Mouse (Mus musculus): ENCODE data around the gene Mylk3. TPM values are rescaled to one million over a fixed set of nuclear protein-coding genes. Genes with fewer than 3 reads are reported as not detected.

Gene Mylk3
- polyA plus RNA-seq, 1 experiment, result 40.7 TPM

DNA sequence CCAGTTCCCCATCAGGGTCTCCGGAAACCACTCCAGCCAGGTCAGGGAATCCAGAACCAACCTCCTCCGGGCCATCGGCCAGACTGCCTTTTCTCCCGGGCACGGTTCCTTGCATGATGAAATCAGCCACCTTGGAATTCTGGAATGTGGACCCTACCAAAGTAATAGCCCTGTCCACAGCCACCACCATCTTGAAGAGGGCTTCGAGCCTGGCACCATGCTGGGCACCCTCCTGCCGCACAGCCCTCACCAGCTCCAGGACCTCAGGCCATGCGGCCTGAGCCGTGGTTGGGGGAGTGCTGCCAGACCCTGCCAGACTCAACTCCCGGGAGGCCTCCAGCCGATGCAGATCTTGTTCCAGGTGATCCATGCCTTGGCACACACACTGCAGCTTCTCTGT is 21.5 kb downstream of the Mylk3 start:
- no peak for TF ChIP-seq GATA1 (IDR thresholded peaks at IDR 0.05; ENCODE audit: low read length)

DNA sequence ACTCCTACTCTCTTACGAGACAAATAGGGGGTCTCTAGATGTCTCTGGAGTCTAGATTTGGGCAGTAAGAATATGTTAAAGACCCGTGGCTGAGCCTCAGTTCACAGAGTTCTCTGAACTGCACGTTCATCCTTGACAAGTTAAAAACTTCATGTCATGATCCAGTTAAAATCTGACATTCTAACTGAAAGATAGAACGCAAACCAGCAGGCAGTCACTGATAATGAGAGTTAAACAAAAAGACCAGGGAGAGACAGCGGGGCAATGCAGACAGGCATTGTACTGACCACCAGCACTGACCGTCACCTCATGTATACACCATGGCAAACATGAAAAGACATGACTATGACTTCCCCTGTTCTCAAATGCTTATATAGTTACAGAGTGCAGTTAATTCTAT is 22.7 kb downstream of the Mylk3 start:
- TF ChIP-seq GATA1 (IDR thresholded peaks at IDR 0.05; ENCODE audit: low read length), result peak; percentile 45

DNA sequence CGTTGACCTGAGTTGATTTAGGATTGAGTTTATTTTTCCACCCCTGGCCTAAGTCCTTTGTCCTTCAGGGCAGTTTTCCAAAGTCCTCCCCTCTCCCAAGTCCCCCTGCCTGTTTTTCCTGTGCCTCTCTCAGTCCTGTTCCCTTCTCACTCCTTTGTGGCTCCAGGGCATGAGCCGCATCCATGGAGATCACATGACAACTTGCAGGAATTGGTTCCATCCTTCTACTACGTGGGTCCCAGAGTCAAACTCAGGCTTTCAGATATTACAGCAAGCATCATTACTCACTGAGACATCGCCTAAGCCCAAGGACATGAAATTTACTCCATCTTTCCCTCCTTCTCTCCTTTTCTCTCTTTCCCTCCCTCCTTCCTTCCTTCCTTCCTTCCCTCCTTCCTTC is 23.9 kb downstream of the Mylk3 start:
- TF ChIP-seq GATA1 (IDR thresholded peaks at IDR 0.05; ENCODE audit: low read length), result no peak

DNA sequence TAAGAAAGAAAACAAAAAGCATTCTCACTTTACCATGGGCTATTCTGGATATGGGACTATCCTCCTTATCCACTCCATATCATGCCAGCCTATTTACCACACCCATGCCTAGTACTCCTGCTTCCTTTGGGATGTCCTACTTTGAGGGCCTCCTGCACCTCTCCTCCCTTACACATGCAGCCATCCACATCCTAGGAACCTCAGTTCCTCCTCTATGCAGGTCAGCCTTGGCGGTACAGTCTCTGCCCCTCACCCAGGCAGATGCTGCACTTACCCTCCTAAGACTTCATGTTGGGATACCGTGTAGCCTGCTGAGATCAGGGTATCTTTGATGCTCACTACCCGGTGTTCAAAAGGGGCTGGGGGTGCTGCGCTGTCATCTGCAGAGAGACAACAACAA is 32.9 kb downstream of the Mylk3 start:
- no peak for TF ChIP-seq GATA1 (IDR thresholded peaks at IDR 0.05; ENCODE audit: low read length)

DNA sequence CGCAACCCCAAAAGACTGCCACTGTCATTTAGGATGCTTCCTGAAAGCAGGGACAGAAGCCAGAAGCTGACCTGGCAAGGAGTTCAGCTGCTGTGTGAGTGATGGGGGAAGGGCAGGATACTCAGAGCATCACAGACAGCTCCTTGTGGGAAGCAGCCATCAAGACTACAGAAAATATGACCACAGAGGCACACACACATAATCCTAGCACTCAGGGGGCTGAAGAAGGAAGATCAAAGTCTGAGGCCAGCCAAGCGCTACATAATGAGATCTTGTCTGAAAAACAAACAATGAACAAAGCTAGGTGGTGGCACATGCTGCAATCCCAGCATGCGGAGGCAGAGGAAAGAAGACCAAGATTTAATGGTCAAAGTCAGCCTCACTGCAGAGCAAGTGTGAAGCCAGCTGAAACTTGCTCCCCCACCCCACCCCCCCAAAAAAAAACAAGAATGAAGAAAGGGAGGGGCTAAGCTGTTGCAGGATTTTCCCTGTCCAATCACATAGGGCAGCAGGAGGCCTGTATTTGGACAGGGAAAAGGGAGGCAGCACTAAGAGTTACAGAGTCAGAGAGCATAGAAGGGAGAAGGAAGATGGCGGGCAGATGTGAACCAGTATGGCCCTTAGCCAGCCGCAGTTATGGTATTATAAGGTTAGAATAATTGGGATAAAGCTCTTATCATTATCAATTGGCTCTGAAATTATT is 46.1 kb downstream of the Mylk3 start:
- TF ChIP-seq GATA1 (IDR thresholded peaks at IDR 0.05; ENCODE audit: low read length), result no peak

DNA sequence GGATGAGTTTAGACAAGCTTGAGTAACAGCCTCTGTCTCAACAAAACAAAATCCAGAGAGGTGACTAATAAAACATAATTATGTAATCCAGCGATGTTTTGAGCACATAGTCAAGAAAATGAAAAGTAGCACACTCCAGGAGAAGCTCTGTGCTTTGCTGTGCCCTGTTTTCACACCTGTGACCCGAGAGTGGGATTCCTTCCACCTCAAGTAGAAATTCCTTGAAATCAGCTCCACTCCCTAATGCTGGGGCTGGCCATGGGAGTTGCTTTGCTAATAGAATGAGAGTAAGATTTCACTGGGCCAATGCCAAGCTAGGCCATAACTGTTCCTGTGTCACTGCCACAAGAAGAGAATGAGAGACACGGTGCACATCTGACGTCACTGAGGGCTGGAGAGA is 48.5 kb downstream of the Mylk3 start:
- no peak for TF ChIP-seq GATA1 (IDR thresholded peaks at IDR 0.05; ENCODE audit: low read length)

DNA sequence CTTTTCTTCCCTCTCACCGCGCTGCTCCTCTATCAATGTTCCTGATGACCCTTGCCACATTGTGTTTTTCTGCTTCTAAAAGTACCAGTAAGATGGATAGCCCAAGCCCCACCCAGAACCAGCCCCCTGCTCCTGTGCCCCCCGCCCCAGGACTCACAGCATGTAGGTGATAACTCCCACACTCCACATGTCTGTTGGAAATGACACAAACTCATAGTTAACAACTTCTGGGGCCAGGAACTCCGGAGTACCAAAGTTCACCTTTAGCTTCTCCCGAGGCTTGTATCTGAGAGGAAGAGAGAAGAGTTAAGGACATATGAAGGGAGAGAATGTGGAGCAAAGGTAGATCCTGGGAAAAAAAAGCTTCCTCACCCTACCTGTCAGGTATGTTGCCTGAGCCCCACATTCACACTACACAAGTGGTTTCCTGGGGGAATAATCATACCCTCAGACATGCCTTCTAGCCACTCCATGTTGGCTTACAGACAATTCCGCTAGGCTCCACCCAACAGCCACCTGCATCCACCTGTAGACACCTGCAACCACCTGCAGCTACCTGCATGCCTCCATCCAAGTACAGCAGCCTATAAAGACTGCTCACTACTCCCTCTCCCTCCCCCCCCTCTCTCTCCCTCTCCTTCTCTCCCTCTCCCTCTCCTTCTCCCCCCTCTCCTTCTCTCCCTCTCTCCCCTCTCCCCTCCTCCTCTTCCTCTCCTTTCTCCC is 49.8 kb downstream of the Mylk3 start:
- TF ChIP-seq GATA1 (IDR thresholded peaks at IDR 0.05; ENCODE audit: low read length), result no peak

DNA sequence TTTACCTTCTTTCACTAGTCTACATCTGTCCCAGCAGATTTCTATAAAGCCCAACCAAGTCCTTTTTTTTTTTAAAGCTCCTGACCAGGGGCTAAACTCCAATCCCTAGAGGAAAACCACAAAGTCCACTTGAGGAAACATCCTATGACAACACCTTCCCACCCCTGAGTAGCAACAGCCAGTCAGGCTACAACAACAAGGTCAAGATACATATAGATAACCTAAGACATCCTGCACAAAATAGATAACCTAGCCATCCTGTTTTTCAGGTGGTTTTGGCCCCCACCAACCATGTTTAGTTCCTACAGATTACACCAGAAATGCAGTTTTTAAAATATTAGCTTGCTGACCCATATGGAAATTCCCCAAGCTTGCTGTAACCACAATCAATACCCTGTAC is 51.0 kb downstream of the Mylk3 start:
- peak; percentile 6 for TF ChIP-seq GATA1 (IDR thresholded peaks at IDR 0.05; ENCODE audit: low read length)

DNA sequence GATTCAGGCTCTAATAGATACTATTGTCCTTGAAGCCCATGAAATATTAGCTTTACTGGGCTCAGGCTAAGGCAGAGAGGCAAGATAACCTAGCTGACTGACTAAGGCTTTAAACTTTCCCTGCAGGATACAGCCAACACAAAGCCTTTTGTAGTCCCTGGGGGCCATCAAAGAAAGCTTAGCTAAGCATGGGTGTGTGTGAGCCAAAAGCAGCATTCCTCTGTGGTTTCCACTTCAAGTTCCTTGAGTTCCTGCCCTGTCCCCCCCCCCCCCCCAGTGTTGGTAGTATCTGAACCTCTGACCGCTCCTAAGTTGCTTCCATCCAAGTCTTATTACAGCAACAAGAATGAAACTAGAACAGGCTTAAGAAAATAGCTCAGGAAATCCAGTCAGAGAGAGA is 56.6 kb downstream of the Mylk3 start:
- TF ChIP-seq GATA1 (IDR thresholded peaks at IDR 0.05; ENCODE audit: low read length), result no peak

DNA sequence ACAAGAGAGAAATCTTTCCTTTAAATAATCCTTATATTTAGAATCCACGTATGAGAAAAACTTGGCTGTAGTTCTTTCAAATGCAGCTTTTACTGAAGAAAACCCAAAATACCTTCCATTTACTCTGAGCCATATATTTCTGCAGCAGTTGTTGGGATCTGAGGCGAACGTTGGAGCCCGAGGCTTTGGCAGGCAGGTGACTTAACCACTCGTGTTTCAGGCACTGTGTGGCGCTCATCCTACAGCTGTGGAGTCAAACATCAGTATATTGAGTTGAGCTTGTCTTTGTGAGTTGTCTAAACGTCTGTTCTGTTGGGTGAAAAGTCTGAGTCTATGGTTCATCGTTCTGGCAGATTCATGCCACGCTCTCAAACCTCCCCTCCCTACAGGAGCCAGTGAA is 59.1 kb downstream of the Mylk3 start:
- no peak for TF ChIP-seq GATA1 (IDR thresholded peaks at IDR 0.05; ENCODE audit: low read length)

DNA sequence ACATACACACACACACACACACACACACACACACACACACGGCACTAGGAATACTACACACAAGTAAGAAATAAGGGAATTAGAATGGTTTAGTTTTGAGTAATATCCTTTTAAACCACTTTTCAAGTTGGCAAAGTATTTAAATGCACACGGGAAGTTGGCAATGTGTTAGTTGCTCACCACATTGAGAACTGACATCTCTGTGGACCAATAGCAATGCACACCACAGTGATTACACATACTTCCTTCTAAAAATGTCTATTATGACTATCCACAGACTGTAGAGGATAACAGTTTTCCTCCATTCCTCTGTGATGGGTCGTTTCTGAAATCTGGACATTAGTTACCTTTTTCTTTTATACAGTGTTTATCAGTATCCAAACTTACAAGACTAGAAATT is 63.1 kb downstream of the Mylk3 start:
- no peak for TF ChIP-seq GATA1 (IDR thresholded peaks at IDR 0.05; ENCODE audit: low read length)

DNA sequence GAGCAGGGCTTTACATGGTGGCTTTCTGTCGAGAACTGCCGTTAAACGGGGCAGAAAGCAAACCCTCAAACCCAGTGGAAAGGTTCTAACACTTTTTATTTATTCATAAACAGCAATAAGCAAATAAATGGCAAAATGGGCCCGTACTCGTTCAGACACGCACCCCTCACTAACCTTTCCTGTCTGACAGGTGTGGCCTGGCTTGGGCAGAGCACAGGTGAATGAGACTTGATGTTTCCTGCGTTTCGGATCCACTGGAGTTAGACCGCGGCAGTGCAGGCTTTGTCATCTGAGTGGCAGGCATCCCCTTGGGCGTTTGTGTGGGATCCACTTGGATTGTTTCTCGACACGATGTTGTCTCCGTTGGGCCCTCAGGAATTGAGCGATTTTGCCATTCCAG is 64.2 kb downstream of the Mylk3 start:
- no peak for TF ChIP-seq GATA1 (IDR thresholded peaks at IDR 0.05; ENCODE audit: low read length)

DNA sequence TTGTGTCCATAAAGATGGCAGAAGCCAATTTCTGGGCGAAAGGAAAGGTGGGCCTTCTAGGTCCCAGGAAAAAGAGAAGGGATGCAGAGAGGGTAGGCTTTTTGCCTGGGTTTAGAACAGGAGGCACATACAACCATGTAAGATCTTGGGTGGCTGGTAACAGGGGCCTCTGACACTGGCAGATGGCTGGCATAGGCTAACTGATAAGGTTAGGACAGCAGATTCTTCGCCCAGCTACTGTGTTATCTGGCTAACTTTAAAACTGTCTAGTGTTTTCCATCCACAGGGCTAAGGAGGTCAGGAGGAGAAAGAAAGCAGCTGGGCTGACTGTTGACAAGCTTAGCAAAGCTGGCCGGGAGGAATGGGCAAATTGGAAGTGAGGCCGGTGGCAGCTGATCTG is 67.6 kb downstream of the Mylk3 start:
- TF ChIP-seq GATA1 (IDR thresholded peaks at IDR 0.05; ENCODE audit: low read length), result peak; percentile 48

DNA sequence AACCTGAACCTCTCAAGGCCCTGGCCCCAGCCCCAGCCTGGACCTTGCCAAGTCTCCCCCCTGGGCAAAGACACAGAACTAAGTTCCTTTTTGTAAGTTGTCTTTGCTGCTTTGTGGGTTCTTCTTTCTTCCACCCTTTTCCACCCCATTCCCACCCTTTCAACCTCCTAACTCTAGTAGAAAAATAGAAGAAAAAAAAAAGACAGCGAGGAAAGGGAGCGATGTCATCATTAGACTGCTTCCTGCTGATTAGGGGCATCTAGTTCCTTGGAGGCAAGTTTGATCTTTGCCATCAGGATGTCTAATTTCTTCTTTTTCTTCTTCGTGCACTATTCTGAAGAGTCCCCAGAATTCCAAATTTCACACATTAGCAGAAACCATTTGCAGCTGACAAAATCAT is 73.1 kb downstream of the Mylk3 start:
- TF ChIP-seq GATA1 (IDR thresholded peaks at IDR 0.05; ENCODE audit: low read length), result no peak

DNA sequence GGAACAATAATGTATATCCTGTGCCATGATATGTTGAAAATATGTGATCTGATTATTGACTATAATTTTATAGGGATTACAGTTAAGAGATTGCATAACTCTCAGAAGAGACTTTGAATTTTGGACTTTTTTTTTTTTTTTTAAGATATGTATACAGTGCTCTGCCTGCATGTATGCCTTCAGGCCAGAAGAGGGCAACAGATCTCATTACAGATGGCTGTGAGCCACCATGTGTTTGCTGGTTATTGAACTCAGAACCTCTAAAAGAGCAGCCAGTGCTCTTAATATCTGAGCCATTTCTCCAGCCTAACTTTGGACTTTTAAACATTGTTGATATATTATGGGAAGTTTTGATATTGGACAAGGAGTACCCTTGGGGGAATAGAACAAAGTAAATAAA is 74.4 kb downstream of the Mylk3 start:
- no peak for TF ChIP-seq GATA1 (IDR thresholded peaks at IDR 0.05; ENCODE audit: low read length)

DNA sequence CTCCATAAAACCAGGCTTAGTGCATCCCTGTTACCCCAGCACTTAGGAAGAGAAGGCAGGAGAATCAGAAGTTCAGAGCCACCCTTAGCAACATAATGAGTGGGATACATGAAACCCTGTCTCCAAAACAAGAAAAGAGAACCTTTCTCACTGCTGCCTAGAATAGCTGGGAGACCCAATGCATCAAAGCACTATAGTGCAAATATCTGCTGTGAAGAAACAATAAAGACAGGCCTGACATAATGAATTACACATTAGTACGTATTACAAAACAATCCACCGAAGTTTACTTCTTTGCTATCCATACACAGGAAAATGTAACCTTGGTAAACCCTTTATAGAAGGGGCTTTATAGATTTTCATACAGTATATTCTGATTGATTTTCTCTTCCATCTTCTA is 77.6 kb downstream of the Mylk3 start:
- no peak for TF ChIP-seq GATA1 (IDR thresholded peaks at IDR 0.05; ENCODE audit: low read length)

DNA sequence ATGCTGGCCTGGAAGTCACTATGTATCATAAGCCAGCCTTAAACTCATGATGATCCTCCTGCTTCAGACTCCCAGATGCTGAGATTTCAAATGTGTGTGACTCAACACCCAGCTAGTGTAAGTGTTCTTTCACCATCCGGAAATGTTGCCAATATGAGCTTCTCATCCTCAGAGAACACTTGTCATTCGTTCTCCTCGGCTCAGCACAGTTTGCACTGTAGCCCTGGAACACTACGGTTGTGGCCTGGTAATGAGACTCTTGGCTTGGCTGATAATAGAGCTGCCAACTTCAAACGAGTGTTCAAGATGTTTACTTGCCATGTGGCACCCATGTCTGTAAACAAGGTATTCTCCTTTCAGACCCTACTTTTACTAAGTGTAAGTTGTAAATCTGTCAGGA is 82.6 kb downstream of the Mylk3 start:
- no peak for TF ChIP-seq GATA1 (IDR thresholded peaks at IDR 0.05; ENCODE audit: low read length)
